In genomic region chr19:5106731-5107191, GRCm38 (mm10) we compare ENCODE assay signal across 8 mouse cellular contexts. TPM values are rescaled to one million over a fixed set of nuclear protein-coding genes. Genes with fewer than 3 reads are reported as not detected.
DNase-seq lines count a peak whose midpoint lies in the region; ATAC-seq and TF ChIP-seq lines count a peak whose summit lies in the region.

Rab1b (minus strand) TSS chr19:5107072.

- no peak for TF ChIP-seq CTCF in G1E (IDR thresholded peaks at IDR 0.05; ENCODE audit: low read depth, low read length)
- TF ChIP-seq CTCF in layer of hippocampus, adult 2 months (conservative IDR thresholded peaks at IDR 0.05) = no peak
- no peak for TF ChIP-seq CTCF in lung, embryonic 14.5 days (IDR thresholded peaks at IDR 0.05; ENCODE audit: low read depth)
- TF ChIP-seq CTCF in olfactory bulb, adult 2 months (IDR thresholded peaks at IDR 0.05; ENCODE audit: insufficient read depth, low read depth, low read length) = no peak
- TF ChIP-seq CTCF in thymus, adult 2 months (IDR thresholded peaks at IDR 0.05; ENCODE audit: borderline replicate concordance, control insufficient read depth, extremely low read depth, insufficient read depth, low read length, poor library complexity) = no peak

- ATAC-seq in G1E (ENCODE audit: extremely low read depth, insufficient number of reproducible peaks, low FRiP score, poor library complexity, severe bottlenecking) = peak; percentile 78
- peak; percentile 97 for ATAC-seq in forebrain, embryonic 16.5 days
- ATAC-seq in lung, embryonic 14.5 days (ENCODE audit: insufficient read depth) = peak; percentile 97

- H3K4me3 ChIP-seq in G1E (ENCODE audit: low read depth, low read length) = peak within 1 kb of the TSS; percentile 84
- peak within 1 kb of the TSS; percentile 85 for H3K4me3 ChIP-seq in forebrain, embryonic 16.5 days (replicated peaks; ENCODE audit: low read length)
- peak within 1 kb of the TSS; percentile 91 for H3K4me3 ChIP-seq in layer of hippocampus, adult 2 months
- peak within 1 kb of the TSS; percentile 81 for H3K4me3 ChIP-seq in lung, embryonic 14.5 days (ENCODE audit: low read depth, low read length)
- H3K4me3 ChIP-seq in olfactory bulb, adult 2 months (ENCODE audit: insufficient read depth, low read depth, low read length) = peak within 1 kb of the TSS; percentile 84
- H3K4me3 ChIP-seq in thymus, adult 2 months (ENCODE audit: control insufficient read depth, insufficient read depth, low read length) = peak within 1 kb of the TSS; percentile 76

- intact Hi-C loops in heart, postnatal 36 days (cut with DNase I) = loop anchor here (1.0 kb wide), 1 partner anchor 11 kb away; no protein-coding TSS in a partner anchor

- H3K4me1 ChIP-seq in G1E (ENCODE audit: insufficient read depth, low read depth, low read length) = peaks cover 36% of the 10 kb centered on the region
- H3K4me1 ChIP-seq in forebrain, embryonic 16.5 days (replicated peaks; ENCODE audit: control insufficient read depth, insufficient read depth, low read length) = peaks cover 14% of the 10 kb centered on the region
- peaks cover 5% of the 10 kb centered on the region; the same call in 1 of the 2 replicates for H3K4me1 ChIP-seq in lung, embryonic 14.5 days (ENCODE audit: insufficient read depth)
- H3K4me1 ChIP-seq in olfactory bulb, adult 2 months (ENCODE audit: control insufficient read depth, insufficient read depth, low read length) = peaks cover 23% of the 10 kb centered on the region
- peaks cover 7% of the 10 kb centered on the region for H3K4me1 ChIP-seq in thymus, adult 2 months (replicated peaks; ENCODE audit: control insufficient read depth, insufficient read depth, low read length)

- peak; percentile 64; the same call in 1 of the 2 replicates for TF ChIP-seq POLR2A in olfactory bulb, adult 2 months (IDR thresholded peaks at IDR 0.05; ENCODE audit: insufficient read depth, low read depth, low read length)
- no peak; the same call in 1 of the 2 replicates for TF ChIP-seq POLR2A in thymus, adult 2 months (IDR thresholded peaks at IDR 0.05; ENCODE audit: control insufficient read depth, extremely low read depth, insufficient read depth, low read length, poor library complexity)

- H3K4me2 ChIP-seq in forebrain, embryonic 16.5 days (ENCODE audit: low read length) = peak within 1 kb of the TSS; percentile 82
- H3K4me2 ChIP-seq in lung, embryonic 14.5 days = peak within 1 kb of the TSS; percentile 89

- H3K27me3 ChIP-seq in G1E (ENCODE audit: insufficient read depth, low read length) = no peaks in the 10 kb centered on the region
- H3K27me3 ChIP-seq in forebrain, embryonic 16.5 days (replicated peaks; ENCODE audit: control insufficient read depth, insufficient read depth, low read length) = no peaks in the 10 kb centered on the region
- no peaks in the 10 kb centered on the region for H3K27me3 ChIP-seq in lung, embryonic 14.5 days (ENCODE audit: insufficient read depth, low read length)
- no peaks in the 10 kb centered on the region for H3K27me3 ChIP-seq in thymus, adult 2 months (ENCODE audit: control insufficient read depth, insufficient read depth, low read length)

- H3K27ac ChIP-seq in forebrain, embryonic 16.5 days (ENCODE audit: low read length) = peak within 1 kb of the TSS; percentile 96
- peak within 1 kb of the TSS; percentile 100 for H3K27ac ChIP-seq in layer of hippocampus, adult 2 months
- peak within 1 kb of the TSS; percentile 91 for H3K27ac ChIP-seq in lung, embryonic 14.5 days (ENCODE audit: low read depth)
- H3K27ac ChIP-seq in olfactory bulb, adult 2 months (ENCODE audit: insufficient read depth, low read depth, low read length) = peak within 1 kb of the TSS; percentile 99
- H3K27ac ChIP-seq in thymus, adult 2 months (ENCODE audit: control insufficient read depth, insufficient read depth, low read length) = peak within 1 kb of the TSS; percentile 81

- WGBS in forebrain, embryonic 16.5 days = under 1% methylated on average over 45 of the region's 46 CpGs
- under 1% methylated on average over 46 of the region's 46 CpGs for WGBS in lung, embryonic 14.5 days
- under 1% methylated on average over 45 of the region's 46 CpGs for WGBS in olfactory bulb, adult 2 months
- WGBS in thymus, adult 2 months = 1% methylated on average over 45 of the region's 46 CpGs

- peak within 1 kb of the TSS; percentile 94 for H3K9ac ChIP-seq in forebrain, embryonic 16.5 days (replicated peaks; ENCODE audit: low read depth, low read length)
- peak within 1 kb of the TSS; percentile 87 for H3K9ac ChIP-seq in lung, embryonic 14.5 days

- DNase-seq in G1E (ENCODE audit: low spot score) = peak; percentile 94
- DNase-seq in cerebellum, adult 18-20 months = peak; percentile 98 to 99
- DNase-seq in heart, postnatal 36 days = peak; percentile 97 to 99
- DNase-seq in layer of hippocampus, adult 2 months (ENCODE audit: low spot score in 2 of 2) = peak; percentile 98
- peak; percentile 100 for DNase-seq in lung, embryonic 14.5 days
- peak; percentile 97 for DNase-seq in thymus, adult 2 months

- H3K9me3 ChIP-seq in G1E (replicated peaks) = no peaks in the 10 kb centered on the region
- H3K9me3 ChIP-seq in forebrain, embryonic 16.5 days (ENCODE audit: control insufficient read depth, low read length) = no peaks in the 10 kb centered on the region
- no peaks in the 10 kb centered on the region for H3K9me3 ChIP-seq in lung, embryonic 14.5 days (ENCODE audit: low read depth, low read length)

- H3K36me3 ChIP-seq in G1E (replicated peaks) = peaks cover 67% of the 10 kb centered on the region
- peaks cover 34% of the 10 kb centered on the region for H3K36me3 ChIP-seq in forebrain, embryonic 16.5 days (ENCODE audit: control insufficient read depth, insufficient read depth)
- peaks cover 64% of the 10 kb centered on the region for H3K36me3 ChIP-seq in lung, embryonic 14.5 days (ENCODE audit: insufficient read depth)
- H3K36me3 ChIP-seq in thymus, adult 2 months (ENCODE audit: control insufficient read depth, insufficient read depth, low read length) = peaks cover 16% of the 10 kb centered on the region

RNA-seq across cellular contexts. Expression of gene Rab1b, which starts in this region (rescaled TPM):
- total RNA-seq in G1E (2014; fragmentation: Nextera tagmentation) (35.9 and 47.6 TPM in 2 replicates), G1E (2017) (90.4 and 109 TPM in 2 replicates)
- polyA plus RNA-seq in G1E (2012) = 195 and 231 TPM in 2 replicates
- polyA plus RNA-seq in forebrain, embryonic 16.5 days (2015; fragmentation: Nextera tagmentation; extraction: Ambion mirVana) = 239 and 241 TPM in 2 replicates
- 100 to 1,000 TPM; 176 to 201 TPM for total RNA-seq in heart, postnatal 36 days (2021)
- 100 to 1,000 TPM; 156 to 169 TPM for total RNA-seq in layer of hippocampus, adult 2 months (2021)
- polyA plus RNA-seq in lung, embryonic 14.5 days (2014; fragmentation: Nextera tagmentation; extraction: Ambion mirVana) = 278 and 289 TPM in 2 replicates
- polyA plus RNA-seq in olfactory bulb, adult 2 months (2012; ENCODE audit: insufficient read depth, insufficient read length, low replicate concordance, missing spikeins) = not detected in 2 replicates
- 296 and 317 TPM in 2 replicates for polyA plus RNA-seq in thymus, adult 2 months (2012; rRNA removed)

Comparison
In these comparisons a context has a peak if more than half of its experiments do, and no peak if none do; other contexts are left out.
1. Peak in every context shown above with its lines: DNase-seq, ATAC-seq, H3K4me3 ChIP-seq and H3K27ac ChIP-seq.
2. RNA of gene Rab1b (polyA plus RNA-seq): 296 to 317 TPM in thymus, adult 2 months, 278 to 289 TPM in lung, embryonic 14.5 days, 239 to 241 TPM in forebrain, embryonic 16.5 days and 195 to 231 TPM in G1E; not detected in olfactory bulb, adult 2 months; every median in the first group is over 100 times any median in the second.